Comparison of ENCODE assay signal across 17 mouse cellular contexts in the genomic region with DNA sequence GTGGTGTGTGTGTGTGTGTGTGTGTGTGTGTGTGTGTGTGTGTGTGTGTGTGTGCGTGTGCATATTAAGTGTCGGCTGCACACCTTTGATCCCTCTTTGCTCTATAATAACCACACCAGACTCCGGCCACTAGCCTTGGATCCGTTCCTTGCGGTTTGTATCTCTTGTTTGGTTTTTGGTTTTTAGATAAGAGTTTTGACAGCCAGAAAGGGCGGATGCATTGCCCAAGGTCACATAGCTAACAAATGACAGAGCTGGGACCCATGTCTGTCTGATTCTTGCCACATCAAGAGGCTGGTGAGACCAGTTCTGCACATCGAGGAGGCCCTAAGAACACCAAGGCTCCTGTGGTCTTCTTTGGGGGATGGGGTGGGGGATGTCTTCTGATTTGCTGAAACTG. TPM values are rescaled to one million over a fixed set of nuclear protein-coding genes. Genes with fewer than 3 reads are reported as not detected.
DNase-seq lines count a peak whose midpoint lies in the region; ATAC-seq lines count a peak whose summit lies in the region.
"Had no signal": no experiment of that assay in that cellular context is flagged by ENCODE, and none has a peak within 500 bp of the region (broad histone marks: within the 10 kb centered on the region; RNA-seq: fewer than 3 reads in every experiment).

No protein-coding gene starts in this region.

- H3K4me2 ChIP-seq in heart, embryonic 14.5 days (ENCODE audit: low read length), result no peak overlapping the region
- H3K4me2 ChIP-seq: embryonic facial prominence, embryonic 13.5 days; hindbrain, embryonic 13.5 days; intestine, embryonic 15.5 days; limb, embryonic 15.5 days; midbrain, embryonic 15.5 days had no signal

- H3K4me1 ChIP-seq in heart, embryonic 14.5 days (ENCODE audit: control insufficient read depth in 2 of 2, insufficient read depth in 2 of 2, low read length in 2 of 2), result peaks cover 26 to 28% of the 10 kb centered on the region in 2 experiments
- H3K4me1 ChIP-seq: midbrain, embryonic 15.5 days had no signal

- intact Hi-C loops in heart, postnatal 25 days (cut with DNase I), result loop anchor here (5.0 kb wide), 1 partner anchor 57 kb away; the partner anchor contains the start of gene Cyb5b

- peak overlapping the region; percentile 11 to 16; a peak in 1 of 4 replicates for H3K27ac ChIP-seq in heart, embryonic 14.5 days (replicated peaks in 1 of 2; ENCODE audit: control insufficient read depth in 1 of 2, insufficient read depth in 1 of 2, low read depth in 2 of 2, low read length in 2 of 2)
- H3K27ac ChIP-seq: embryonic facial prominence, embryonic 13.5 days; hindbrain, embryonic 13.5 days; intestine, embryonic 15.5 days; limb, embryonic 15.5 days; macrophage; midbrain, embryonic 15.5 days had no signal

- H3K9ac ChIP-seq in heart, embryonic 14.5 days (ENCODE audit: low read length), result no peak overlapping the region
- H3K9ac ChIP-seq: embryonic facial prominence, embryonic 13.5 days; forebrain, postnatal 0 days; hindbrain, embryonic 13.5 days; intestine, embryonic 15.5 days; limb, embryonic 15.5 days; midbrain, embryonic 15.5 days had no signal

- no peaks in the 10 kb centered on the region for H3K27me3 ChIP-seq in heart, embryonic 14.5 days (ENCODE audit: control insufficient read depth, insufficient read depth, low read length)
- H3K27me3 ChIP-seq: embryonic facial prominence, embryonic 13.5 days; hindbrain, embryonic 13.5 days; intestine, embryonic 15.5 days; limb, embryonic 15.5 days; midbrain, embryonic 15.5 days had no signal

- WGBS in heart, embryonic 14.5 days, result 18% methylated on average over 7 of the region's 7 CpGs

- no peaks in the 10 kb centered on the region for H3K9me3 ChIP-seq in heart, embryonic 14.5 days (ENCODE audit: control insufficient read depth, low read length)
- H3K9me3 ChIP-seq: embryonic facial prominence, embryonic 13.5 days; hindbrain, embryonic 13.5 days; intestine, embryonic 15.5 days; limb, embryonic 15.5 days; midbrain, embryonic 15.5 days had no signal

- no peak overlapping the region for H3K4me3 ChIP-seq in heart, embryonic 14.5 days (ENCODE audit: control insufficient read depth in 1 of 2, insufficient read depth in 1 of 2, low read depth in 1 of 2, low read length in 2 of 2)
- H3K4me3 ChIP-seq: embryonic facial prominence, embryonic 13.5 days; hindbrain, embryonic 13.5 days; intestine, embryonic 15.5 days; limb, embryonic 15.5 days; midbrain, embryonic 15.5 days had no signal

- ATAC-seq in heart, embryonic 14.5 days (ENCODE audit: insufficient number of reproducible peaks, insufficient read depth, low FRiP score, low read depth), result no peak
- peak; percentile 54 for ATAC-seq in megakaryocyte, adult 5-6 weeks (ENCODE audit: poor library complexity, severe bottlenecking)
- ATAC-seq: forebrain, postnatal 0 days; intestine, embryonic 15.5 days; midbrain, embryonic 15.5 days had no signal

- no peaks in the 10 kb centered on the region for H3K36me3 ChIP-seq in heart, embryonic 14.5 days (ENCODE audit: control insufficient read depth, insufficient read depth, low read length)
- H3K36me3 ChIP-seq: embryonic facial prominence, embryonic 13.5 days; hindbrain, embryonic 13.5 days; intestine, embryonic 15.5 days; limb, embryonic 15.5 days; midbrain, embryonic 15.5 days had no signal

- DNase-seq in heart, postnatal 25 days (ENCODE audit: low spot score), result no peak
- peak; percentile 57 for DNase-seq in 3134 (ENCODE audit: extremely low read depth, insufficient read length, low spot score)
- peak; percentile 54 for DNase-seq in Muller cell, postnatal 12 days (ENCODE audit: inconsistent ontology term)
- DNase-seq in right cerebral cortex, adult 18-20 months, result no peak
- no peak for DNase-seq in thymus, adult 18-20 months
- DNase-seq: cerebellum, adult 2 months; forebrain, postnatal 0 days; layer of hippocampus, postnatal 36 days; lung, adult 18-20 months had no signal

RNA-seq across cellular contexts. Expression of gene Cyb5b, which starts 58.7 kb away (rescaled TPM):
- 65.6 and 71.9 TPM in 2 replicates for polyA plus RNA-seq in heart, embryonic 14.5 days (2014; fragmentation: Nextera tagmentation; extraction: Ambion mirVana)
- 10 to 100 TPM; 32.8 to 36.6 TPM for total RNA-seq in heart, postnatal 25 days (2021)
- total RNA-seq in megakaryocyte, adult 5-6 weeks (2015), result 41.8 and 43.9 TPM in 2 replicates
- total RNA-seq in megakaryocyte, adult 5-6 weeks (2017), result 43.9 and 46.7 TPM in 2 replicates

Comparison
In these comparisons a context has a peak if more than half of its experiments do, and no peak if none do; other contexts are left out.
1. DNase-seq: peak in 3134 (single experiment) and Muller cell, postnatal 12 days (single experiment); none in heart, postnatal 25 days (single experiment), right cerebral cortex, adult 18-20 months (single experiment) and thymus, adult 18-20 months (0 of 2).